Mouse (Mus musculus): Measurements from ENCODE around the gene Polr2c. TPM values are rescaled to one million over a fixed set of nuclear protein-coding genes. Genes with fewer than 3 reads are reported as not detected.
A peak's percentile ranks its signal among the peaks of the same experiment; 100 is the strongest.
"Not testable (repeated sequence)": the region's sequence is repeated elsewhere in the genome, so short reads cannot be mapped to it uniquely, and the experiment has no call there.

Polr2c gene
- total RNA-seq, 2 experiments from 2014 or later = 62.3 to 65.6 TPM

GRCm38 (mm10) chr8:94837662-94838574, 19.3 kb upstream of the Polr2c start, which contains the start of the genes Coq9 and Ciapin1:
Coq9 (plus strand) TSS chr8:94838321.
Ciapin1 (minus strand) TSS chr8:94838358.
- peak; percentile 96 for DNase-seq

GRCm38 (mm10) chr8:94838600-94838999, 18.6 kb upstream of the Polr2c start:
- DNase-seq = peak; percentile 82 to 85

- no peak for DNase-seq
Measured at GRCm38 (mm10) chr8:94841183-94841582, 16.1 kb upstream of the Polr2c start.

- no peak for DNase-seq
Measured at GRCm38 (mm10) chr8:94850049-94850448, 7.2 kb upstream of the Polr2c start.

- DNase-seq = not testable (repeated sequence)
Measured at GRCm38 (mm10) chr8:94854761-94855160, 2.5 kb upstream of the Polr2c start.

- no peak for DNase-seq
Measured at GRCm38 (mm10) chr8:94857011-94857345, 272 bp upstream of the Polr2c start.

GRCm38 (mm10) chr8:94861352-94861910, 4.2 kb downstream of the Polr2c start:
- DNase-seq = peak; percentile 65 to 80

GRCm38 (mm10) chr8:94862487-94863220, 5.4 kb downstream of the Polr2c start:
- no peak for DNase-seq

GRCm38 (mm10) chr8:94863897-94864673, 6.8 kb downstream of the Polr2c start:
- DNase-seq = no peak

GRCm38 (mm10) chr8:94865292-94865691, 8.0 kb downstream of the Polr2c start:
- DNase-seq = no peak

GRCm38 (mm10) chr8:94866921-94867320, 9.7 kb downstream of the Polr2c start:
- no peak for DNase-seq

GRCm38 (mm10) chr8:94869146-94869545, 11.9 kb downstream of the Polr2c start:
- DNase-seq = peak in 1 of 2 experiments; percentile 28

- DNase-seq = no peak
Measured at GRCm38 (mm10) chr8:94870003-94870402, 12.8 kb downstream of the Polr2c start.

- peak in 1 of 2 experiments; percentile 29 for DNase-seq
Measured at GRCm38 (mm10) chr8:94870474-94871107, 13.3 kb downstream of the Polr2c start.

GRCm38 (mm10) chr8:94871108-94871894, 14.1 kb downstream of the Polr2c start:
- DNase-seq = peak; percentile 75 to 87

GRCm38 (mm10) chr8:94872156-94872555, 14.9 kb downstream of the Polr2c start:
- no peak for DNase-seq

GRCm38 (mm10) chr8:94872576-94872975, 15.3 kb downstream of the Polr2c start:
- DNase-seq = no peak

GRCm38 (mm10) chr8:94874358-94874757, 17.1 kb downstream of the Polr2c start:
- peak; percentile 78 to 87 for DNase-seq

GRCm38 (mm10) chr8:94875096-94875870, 18.0 kb downstream of the Polr2c start:
- DNase-seq = peak; percentile 42 to 54

- no peak for DNase-seq
Measured at GRCm38 (mm10) chr8:94875871-94876150, 18.6 kb downstream of the Polr2c start.
